Mouse (Mus musculus) MEL (cell line): ENCODE measurements at regions not wholly inside any gene's neighbourhood (a gene's known extent, or its start where the extent isn't known, plus 50 kb on each side); places are given as distances from the start of the nearest gene placed in this dataset.

Experiments used
- DNase-seq: peaks from one replicate; pipeline ENCODE4 v3.0.0; 2011; ENCODE audit warnings: low read depth, low spot score
- H3K27ac ChIP-seq: 2 replicates; pipeline ENCODE4 v1.5.1; 2012; ENCODE audit warnings: low read depth, mild to moderate bottlenecking, control low read depth, low read length, moderate library complexity; ENCODE audit not compliant: control insufficient read depth
- H3K27me3 ChIP-seq, 2 experiments: fragments of 150-350 bp in 1 of 2; sonication (generic) in 1 of 2; 2 replicates each; pipeline ENCODE4 v1.6.1; 2012; ENCODE audit warnings: low read length in 2 of 2, mild to moderate bottlenecking in 2 of 2, improper control_type of control experiment in 1 of 2, moderate library complexity in 1 of 2; ENCODE audit not compliant: insufficient read depth in 2 of 2, control insufficient read depth in 1 of 2
- H3K36me3 ChIP-seq, 2 experiments: 2 replicates each; pipeline ENCODE4 v1.6.1; 2012 to 2014; ENCODE audit warnings: low read length in 2 of 2, improper control_type of control experiment in 1 of 2, inconsistent platforms in 1 of 2, mild to moderate bottlenecking in 1 of 2; ENCODE audit not compliant: insufficient read depth in 2 of 2, control insufficient read depth in 1 of 2
- H3K4me1 ChIP-seq, 2 experiments: fragments of 150-350 bp in 1 of 2; sonication (generic) in 1 of 2; 2 replicates each; pipeline ENCODE4 v1.6.1; 2012; ENCODE audit warnings: low read length in 2 of 2, improper control_type of control experiment in 1 of 2, mild to moderate bottlenecking in 1 of 2; ENCODE audit not compliant: insufficient read depth in 2 of 2, control insufficient read depth in 1 of 2
- H3K4me3 ChIP-seq, 2 experiments: fragments of 150-350 bp in 1 of 2; sonication (generic) in 1 of 2; 2 replicates each; pipeline ENCODE4 v1.5.1; 2012; ENCODE audit warnings: low read depth in 2 of 2, low read length in 2 of 2, mild to moderate bottlenecking in 2 of 2, moderate library complexity in 2 of 2, control low read depth in 1 of 2, improper control_type of control experiment in 1 of 2; ENCODE audit not compliant: control insufficient read depth in 1 of 2, insufficient read depth in 1 of 2
- H3K79me2 ChIP-seq: 2 replicates; pipeline ENCODE4 v1.6.1; 2012; ENCODE audit warnings: mild to moderate bottlenecking, low read length, moderate library complexity; ENCODE audit not compliant: control insufficient read depth, poor library complexity, insufficient read depth
- H3K9ac ChIP-seq: 2 replicates; pipeline ENCODE4 v1.6.1; 2012; ENCODE audit warnings: low read depth, mild to moderate bottlenecking, control low read depth, low read length, moderate library complexity; ENCODE audit not compliant: control insufficient read depth, poor library complexity, severe bottlenecking
- H3K9me3 ChIP-seq: fragments of 150-350 bp; sonication (generic); replicated peaks from 2 replicates; pipeline ENCODE4 v1.6.1; 2012; ENCODE audit warnings: mild to moderate bottlenecking, low read length, improper control_type of control experiment, moderate library complexity; ENCODE audit not compliant: insufficient read depth
- CHD2 ChIP-seq: IDR thresholded peaks from 2 replicates; pipeline ENCODE4 v1.6.1; 2011; ENCODE audit warnings: low read length, improper control_type of control experiment
- CTCF ChIP-seq, 3 experiments: IDR thresholded peaks in 2 of 3; conservative IDR thresholded peaks in 1 of 3; 2 replicates each; pipeline ENCODE4 v1.5.1; 2011 to 2012; ENCODE audit warnings: low read length in 3 of 3, low read depth in 2 of 3, mild to moderate bottlenecking in 2 of 3, improper control_type of control experiment in 1 of 3, inconsistent platforms in 1 of 3, mixed read lengths in 1 of 3, moderate library complexity in 1 of 3; ENCODE audit not compliant: control insufficient read depth in 1 of 3, insufficient read depth in 1 of 3, poor library complexity in 1 of 3, severe bottlenecking in 1 of 3
- E2F4 ChIP-seq: IDR thresholded peaks from 2 replicates; pipeline ENCODE4 v1.6.1; 2011; ENCODE audit warnings: low read depth, low read length, improper control_type of control experiment, borderline replicate concordance
- ETS1 ChIP-seq: IDR thresholded peaks from 2 replicates; pipeline ENCODE4 v1.6.1; 2012; ENCODE audit warnings: low read depth, mild to moderate bottlenecking, inconsistent platforms, low read length, improper control_type of control experiment, moderate library complexity
- GABPA ChIP-seq: IDR thresholded peaks from 2 replicates; pipeline ENCODE4 v1.6.1; 2012; ENCODE audit warnings: low read depth, mild to moderate bottlenecking, inconsistent platforms, low read length, improper control_type of control experiment, moderate library complexity
- JUND ChIP-seq: IDR thresholded peaks from 2 replicates; pipeline ENCODE4 v1.6.1; 2011; ENCODE audit warnings: low read depth, mild to moderate bottlenecking, improper control_type of control experiment, low read length
- KAT2A ChIP-seq: conservative IDR thresholded peaks from 2 replicates; pipeline ENCODE4 v1.6.1; 2012; ENCODE audit warnings: low read depth, low read length, improper control_type of control experiment, inconsistent platforms
- MEF2A ChIP-seq: IDR thresholded peaks from 2 replicates; pipeline ENCODE4 v1.6.1; 2014; ENCODE audit warnings: low read depth, mild to moderate bottlenecking, inconsistent platforms, low read length, improper control_type of control experiment; ENCODE audit not compliant: poor library complexity, insufficient replicate concordance, severe bottlenecking; ENCODE audit errors: extremely low read depth
- MXI1 ChIP-seq: IDR thresholded peaks from 2 replicates; pipeline ENCODE4 v1.6.1; 2011; ENCODE audit warnings: mild to moderate bottlenecking, low read depth, low read length, improper control_type of control experiment
- MYB ChIP-seq: IDR thresholded peaks from 2 replicates; pipeline ENCODE4 v1.6.1; 2011; ENCODE audit warnings: mild to moderate bottlenecking, low read depth, low read length, improper control_type of control experiment
- MYC ChIP-seq: IDR thresholded peaks from 2 replicates; pipeline ENCODE4 v1.6.1; 2011; ENCODE audit warnings: low read depth, mild to moderate bottlenecking, low read length, improper control_type of control experiment, moderate library complexity
- POLR2AphosphoS2 ChIP-seq: IDR thresholded peaks from 2 replicates; pipeline ENCODE4 v1.6.1; 2011; ENCODE audit warnings: low read length, improper control_type of control experiment
- RAD21 ChIP-seq: IDR thresholded peaks from 2 replicates; pipeline ENCODE4 v1.6.1; 2011; ENCODE audit warnings: mild to moderate bottlenecking, low read depth, low read length, improper control_type of control experiment
- SMC3 ChIP-seq: IDR thresholded peaks from 2 replicates; pipeline ENCODE4 v1.6.1; 2011; ENCODE audit warnings: low read depth, low read length, improper control_type of control experiment
- UBTF ChIP-seq: IDR thresholded peaks from 2 replicates; pipeline ENCODE4 v1.6.1; 2012; ENCODE audit warnings: low read depth, mild to moderate bottlenecking, inconsistent platforms, low read length, improper control_type of control experiment, moderate library complexity, borderline replicate concordance; ENCODE audit not compliant: insufficient read depth
- USF1 ChIP-seq: IDR thresholded peaks from 2 replicates; pipeline ENCODE4 v1.6.1; 2014; ENCODE audit warnings: low read depth, mild to moderate bottlenecking, inconsistent platforms, low read length, improper control_type of control experiment, moderate library complexity
- ZC3H11A ChIP-seq: IDR thresholded peaks from 2 replicates; pipeline ENCODE4 v1.6.1; 2012; ENCODE audit warnings: low read depth, mild to moderate bottlenecking, inconsistent platforms, low read length, improper control_type of control experiment
- ZMIZ1 ChIP-seq: IDR thresholded peaks from 2 replicates; pipeline ENCODE4 v1.6.1; 2012; ENCODE audit warnings: low read depth, mild to moderate bottlenecking, inconsistent platforms, low read length, improper control_type of control experiment, moderate library complexity
- ZNF384 ChIP-seq: IDR thresholded peaks from 2 replicates; pipeline ENCODE4 v1.6.1; 2012; ENCODE audit warnings: low read depth, mild to moderate bottlenecking, inconsistent platforms, low read length, improper control_type of control experiment

GRCm38 (mm10) chr10:45871028-45871427 lies 293.4 kb downstream of the Hace1 start:
- no peaks in the 10 kb centered on the region; a peak in 1 of 4 replicates for H3K27me3 ChIP-seq
- H3K79me2 ChIP-seq: no peaks in the 10 kb centered on the region
- no peaks in the 10 kb centered on the region for H3K9me3 ChIP-seq
- no peak for DNase-seq
- no peak for TF ChIP-seq RAD21
- no peak for TF ChIP-seq MXI1
- TF ChIP-seq USF1: no peak
- no peak for TF ChIP-seq SMC3
- TF ChIP-seq POLR2AphosphoS2: no peak
- TF ChIP-seq E2F4: no peak
- TF ChIP-seq ZC3H11A: no peak
- TF ChIP-seq MYB: no peak
- TF ChIP-seq ZMIZ1: no peak
- no peak for TF ChIP-seq UBTF
- TF ChIP-seq ZNF384: no peak
- no peak for TF ChIP-seq ETS1
- TF ChIP-seq GABPA: no peak
- no peak for TF ChIP-seq MYC
- no peak for TF ChIP-seq MEF2A
- H3K4me1 ChIP-seq: no peaks in the 10 kb centered on the region
- H3K27ac ChIP-seq: no peak overlapping the region
- H3K4me3 ChIP-seq: no peak overlapping the region
- no peak overlapping the region for H3K9ac ChIP-seq
- no peaks in the 10 kb centered on the region for H3K36me3 ChIP-seq

GRCm38 (mm10) chr10:45872007-45872890 lies 294.6 kb downstream of the Hace1 start:
- no peak for DNase-seq
- H3K36me3 ChIP-seq: no peaks in the 10 kb centered on the region
- no peak for TF ChIP-seq MXI1
- no peak for TF ChIP-seq KAT2A
- TF ChIP-seq E2F4: no peak
- no peak for TF ChIP-seq CHD2
- TF ChIP-seq CTCF (IDR thresholded peaks at IDR 0.05 in 2 of 3, conservative IDR thresholded peaks at IDR 0.05 in 1 of 3; ENCODE audit: control insufficient read depth in 1 of 3, insufficient read depth in 1 of 3, low read depth in 2 of 3, low read length in 3 of 3, poor library complexity in 1 of 3, severe bottlenecking in 1 of 3): no peak
- TF ChIP-seq MYB: no peak
- TF ChIP-seq RAD21: no peak
- no peak for TF ChIP-seq JUND
- TF ChIP-seq, all 39 proteins: peak for 0
- H3K9me3 ChIP-seq: no peaks in the 10 kb centered on the region
- H3K27ac ChIP-seq: no peak overlapping the region
- H3K4me1 ChIP-seq: no peaks in the 10 kb centered on the region
- no peaks in the 10 kb centered on the region; a peak in 1 of 4 replicates for H3K27me3 ChIP-seq
- H3K79me2 ChIP-seq: no peaks in the 10 kb centered on the region
- no peak overlapping the region for H3K4me3 ChIP-seq
- no peak overlapping the region for H3K9ac ChIP-seq
